In genomic region chr19:15868865-15869698, GRCm38 (mm10) we compare ENCODE assay signal across 8 mouse cellular contexts.
DNase-seq lines count a peak whose midpoint lies in the region; ATAC-seq and TF ChIP-seq lines count a peak whose summit lies in the region.

No protein-coding gene starts in this region.

- H3K9ac ChIP-seq in heart, postnatal 0 days (replicated peaks; ENCODE audit: low read depth, low read length) = no peak overlapping the region
- no peak overlapping the region for H3K9ac ChIP-seq in midbrain, embryonic 13.5 days (replicated peaks)

- no peak overlapping the region for H3K27ac ChIP-seq in heart, postnatal 0 days (ENCODE audit: low read depth)
- no peak overlapping the region for H3K27ac ChIP-seq in embryonic fibroblast, embryonic 13.5 days (ENCODE audit: insufficient read depth, low read length)
- H3K27ac ChIP-seq in midbrain, embryonic 13.5 days = 0 out of 2 replicates have a peak overlapping the region, but pooled peaks have one; percentile 3

- WGBS in heart, postnatal 0 days = 28% methylated on average over 7 of the region's 7 CpGs
- WGBS in midbrain, embryonic 13.5 days = 22% methylated on average over 7 of the region's 7 CpGs

- DNase-seq in heart, postnatal 0 days (ENCODE audit: low spot score) = no peak
- DNase-seq in heart, adult 18-20 months = no peak
- peak; percentile 7 for DNase-seq in ES-CJ7 (ENCODE audit: low read depth, low spot score)
- DNase-seq in layer of hippocampus, adult 9-10 months (ENCODE audit: low spot score) = peak; percentile 44
- no peak for DNase-seq in urinary bladder, postnatal 36 days (ENCODE audit: low spot score in 2 of 2)
- DNase-seq in T-cell, adult 2 months (ENCODE audit: low spot score) = no peak

- peak; percentile 67 for TF ChIP-seq CTCF in heart, postnatal 0 days (IDR thresholded peaks at IDR 0.05; ENCODE audit: low read depth)
- TF ChIP-seq CTCF in embryonic fibroblast, embryonic 13.5 days (IDR thresholded peaks at IDR 0.05; ENCODE audit: borderline replicate concordance, insufficient read depth, low read length) = 0 out of 2 replicates have a peak, but pooled peaks have one; percentile 7

- no peak overlapping the region for H3K4me3 ChIP-seq in heart, postnatal 0 days (ENCODE audit: low read depth, low read length)
- H3K4me3 ChIP-seq in embryonic fibroblast, embryonic 13.5 days (ENCODE audit: insufficient read depth, low read length) = no peak overlapping the region
- H3K4me3 ChIP-seq in midbrain, embryonic 13.5 days (replicated peaks) = no peak overlapping the region

- no peak for TF ChIP-seq EP300 in heart, postnatal 0 days (IDR thresholded peaks at IDR 0.05; ENCODE audit: low read depth)

- H3K4me2 ChIP-seq in heart, postnatal 0 days (ENCODE audit: low read depth, low read length) = no peak overlapping the region
- H3K4me2 ChIP-seq in midbrain, embryonic 13.5 days (replicated peaks) = no peak overlapping the region

- H3K9me3 ChIP-seq in heart, postnatal 0 days (replicated peaks; ENCODE audit: control insufficient read depth, low read length) = no peaks in the 10 kb centered on the region
- no peaks in the 10 kb centered on the region for H3K9me3 ChIP-seq in midbrain, embryonic 13.5 days

- no peak for TF ChIP-seq POLR2A in embryonic fibroblast, embryonic 13.5 days (IDR thresholded peaks at IDR 0.05; ENCODE audit: low read depth, low read length)

- no peaks in the 10 kb centered on the region for H3K36me3 ChIP-seq in heart, postnatal 0 days (replicated peaks; ENCODE audit: control insufficient read depth, insufficient read depth, low read length)
- H3K36me3 ChIP-seq in midbrain, embryonic 13.5 days = no peaks in the 10 kb centered on the region

- H3K27me3 ChIP-seq in heart, postnatal 0 days (ENCODE audit: control insufficient read depth, insufficient read depth, low read length) = no peaks in the 10 kb centered on the region
- H3K27me3 ChIP-seq in midbrain, embryonic 13.5 days = peaks cover 31% of the 10 kb centered on the region

- no peak for ATAC-seq in heart, postnatal 0 days (ENCODE audit: insufficient read depth, low read depth)
- peak; percentile 76 for ATAC-seq in midbrain, embryonic 13.5 days

- no peaks in the 10 kb centered on the region for H3K4me1 ChIP-seq in heart, postnatal 0 days (ENCODE audit: control insufficient read depth, insufficient read depth)
- H3K4me1 ChIP-seq in embryonic fibroblast, embryonic 13.5 days (ENCODE audit: control insufficient read depth, insufficient read depth, low read length) = no peaks in the 10 kb centered on the region
- H3K4me1 ChIP-seq in midbrain, embryonic 13.5 days (replicated peaks) = peaks cover 17% of the 10 kb centered on the region

Comparison
In these comparisons a context has a peak if more than half of its experiments do, and no peak if none do; other contexts are left out.
1. DNase-seq: peak in ES-CJ7 (single experiment) and layer of hippocampus, adult 9-10 months (single experiment); none in heart, postnatal 0 days (single experiment), heart, adult 18-20 months (0 of 2), urinary bladder, postnatal 36 days (0 of 2) and T-cell, adult 2 months (single experiment).